Mouse (Mus musculus) testis, adult 2 months (tissue): ENCODE measurements at regions not wholly inside any gene's neighbourhood (a gene's known extent, or its start where the extent isn't known, plus 50 kb on each side); places are given as distances from the start of the nearest gene placed in this dataset.

ENCODE experiments used
- CTCF ChIP-seq: fragments of 200-500 bp; IDR thresholded peaks from 2 replicates; pipeline ENCODE4 v1.5.1; 2012; ENCODE audit warnings: low read depth, mild to moderate bottlenecking, inconsistent platforms, low read length, moderate library complexity; ENCODE audit not compliant: control insufficient read depth, insufficient read depth, insufficient replicate concordance
- POLR2A ChIP-seq: fragments of 200-500 bp; IDR thresholded peaks from 2 replicates; pipeline ENCODE4 v1.6.1; 2012; ENCODE audit warnings: low read depth, mild to moderate bottlenecking, inconsistent platforms, low read length, moderate library complexity; ENCODE audit not compliant: control insufficient read depth

GRCm38 (mm10) chr3:52643796-52644177, 373.2 kb downstream of the Cog6 start:
- TF ChIP-seq CTCF (no peak), POLR2A (no peak)
